Mouse (Mus musculus): Measurements from ENCODE around the gene Olfr1396. TPM values are rescaled to one million over a fixed set of nuclear protein-coding genes. Genes with fewer than 3 reads are reported as not detected.
"Not testable (repeated sequence)": the region's sequence is repeated elsewhere in the genome, so short reads cannot be mapped to it uniquely, and the experiment has no call there.

Olfr1396 gene
- polyA plus RNA-seq, 1 experiment from 2014 or later = not detected

GRCm38 (mm10) chr11:49081356-49081755, 33.3 kb downstream of the Olfr1396 start:
- Histone ChIP-seq H3K4me1 (replicated peaks) (peaks cover 53% of the 10 kb centered on the region), H3K27ac (replicated peaks) (peak overlapping the region; percentile 34; the same call in 1 of the 2 replicates), H3K9me3 (replicated peaks) (no peaks in the 10 kb centered on the region), H3K9ac (no peak overlapping the region), H3K27me3 (no peaks in the 10 kb centered on the region), H3K36me3 (replicated peaks) (no peaks in the 10 kb centered on the region), H3K4me2 (peak overlapping the region; percentile 50), H3K4me3 (replicated peaks) (no peak overlapping the region; the same call in 1 of the 2 replicates)
- ATAC-seq (ENCODE audit: insufficient read depth) = no peak
- 44% methylated on average over 4 of the region's 4 CpGs for WGBS (ENCODE audit: insufficient replicate concordance)

- Histone ChIP-seq H3K27ac (replicated peaks) (peak overlapping the region; percentile 39; the same call in 1 of the 2 replicates), H3K4me2 (no peak overlapping the region), H3K4me3 (replicated peaks) (no peak overlapping the region), H3K9ac (no peak overlapping the region), H3K9me3 (replicated peaks) (no peaks in the 10 kb centered on the region), H3K4me1 (replicated peaks) (peaks cover 47% of the 10 kb centered on the region), H3K36me3 (replicated peaks) (no peaks in the 10 kb centered on the region), H3K27me3 (no peaks in the 10 kb centered on the region)
- 32% methylated on average over 1 of the region's 1 CpGs for WGBS (ENCODE audit: insufficient replicate concordance)
- ATAC-seq (ENCODE audit: insufficient read depth) = no peak
Measured at GRCm38 (mm10) chr11:49080636-49081035, 34.0 kb downstream of the Olfr1396 start.

GRCm38 (mm10) chr11:49078719-49079118, 36.0 kb downstream of the Olfr1396 start:
- H3K4me1 ChIP-seq (replicated peaks) = peaks cover 28% of the 10 kb centered on the region
- H3K36me3 ChIP-seq (replicated peaks) = no peaks in the 10 kb centered on the region
- H3K27ac ChIP-seq (replicated peaks) = no peak overlapping the region
- no peaks in the 10 kb centered on the region for H3K9me3 ChIP-seq (replicated peaks)
- no peak for ATAC-seq (ENCODE audit: insufficient read depth)
- WGBS (ENCODE audit: insufficient replicate concordance) = 78% methylated on average over 3 of the region's 3 CpGs
- no peak overlapping the region for H3K9ac ChIP-seq
- H3K27me3 ChIP-seq = no peaks in the 10 kb centered on the region
- H3K4me3 ChIP-seq (replicated peaks) = no peak overlapping the region
- H3K4me2 ChIP-seq = no peak overlapping the region

GRCm38 (mm10) chr11:49077012-49077411, 37.7 kb downstream of the Olfr1396 start:
- no peak overlapping the region for H3K4me3 ChIP-seq (replicated peaks)
- no peaks in the 10 kb centered on the region for H3K36me3 ChIP-seq (replicated peaks)
- no peaks in the 10 kb centered on the region for H3K9me3 ChIP-seq (replicated peaks)
- no peaks in the 10 kb centered on the region for H3K27me3 ChIP-seq
- H3K4me1 ChIP-seq (replicated peaks) = peaks cover 16% of the 10 kb centered on the region
- no peak for ATAC-seq (ENCODE audit: insufficient read depth)
- H3K27ac ChIP-seq (replicated peaks) = no peak overlapping the region
- no peak overlapping the region for H3K9ac ChIP-seq
- WGBS (ENCODE audit: insufficient replicate concordance) = 42% methylated on average over 1 of the region's 1 CpGs
- H3K4me2 ChIP-seq = no peak overlapping the region

- not testable (repeated sequence) for H3K36me3 ChIP-seq (replicated peaks); H3K4me1 ChIP-seq (replicated peaks); H3K9me3 ChIP-seq (replicated peaks); ATAC-seq (ENCODE audit: insufficient read depth); H3K4me2 ChIP-seq; H3K9ac ChIP-seq; H3K4me3 ChIP-seq (replicated peaks); H3K27me3 ChIP-seq
- WGBS (ENCODE audit: insufficient replicate concordance) = 17% methylated on average over 6 of the region's 6 CpGs
- H3K27ac ChIP-seq (replicated peaks) = peak within 1 kb of the TSS; percentile 64; the same call in 1 of the 2 replicates
Measured at GRCm38 (mm10) chr11:49076001-49076757, 38.5 kb downstream of the Olfr1396 start, which contains the start of gene Ifi47. TSS of gene Ifi47 (plus strand) at chr11:49076587.

- 23% methylated on average over 1 of the region's 1 CpGs for WGBS (ENCODE audit: insufficient replicate concordance)
Measured at GRCm38 (mm10) chr11:49068358-49068757, 46.3 kb downstream of the Olfr1396 start.

GRCm38 (mm10) chr11:49063713-49064469, 50.8 kb downstream of the Olfr1396 start, which contains the start of gene Tgtp2:
TSS of gene Tgtp2 (minus strand) at chr11:49064206.
- not testable (repeated sequence) for ATAC-seq (ENCODE audit: insufficient read depth); H3K9ac ChIP-seq; H3K9me3 ChIP-seq (replicated peaks); H3K4me3 ChIP-seq (replicated peaks); H3K27ac ChIP-seq (replicated peaks); H3K4me1 ChIP-seq (replicated peaks); H3K4me2 ChIP-seq; H3K27me3 ChIP-seq; H3K36me3 ChIP-seq (replicated peaks)
- WGBS (ENCODE audit: insufficient replicate concordance) = 34% methylated on average over 5 of the region's 5 CpGs

More at GRCm38 (mm10) chr11:49068358-49068757, 46.3 kb downstream of the Olfr1396 start:
- Histone ChIP-seq H3K9me3 (replicated peaks) (no peaks in the 10 kb centered on the region), H3K4me1 (replicated peaks) (no peaks in the 10 kb centered on the region), H3K4me3 (replicated peaks) (no peak overlapping the region), H3K9ac (no peak overlapping the region), H3K36me3 (replicated peaks) (no peaks in the 10 kb centered on the region), H3K4me2 (no peak overlapping the region), H3K27ac (replicated peaks) (no peak overlapping the region), H3K27me3 (no peaks in the 10 kb centered on the region)
- no peak for ATAC-seq (ENCODE audit: insufficient read depth)

GRCm38 (mm10) chr11:49061865-49062264, 52.8 kb downstream of the Olfr1396 start:
- 31% methylated on average over 2 of the region's 2 CpGs for WGBS (ENCODE audit: insufficient replicate concordance)
- not testable (repeated sequence) for ATAC-seq (ENCODE audit: insufficient read depth); H3K4me1 ChIP-seq (replicated peaks); H3K27ac ChIP-seq (replicated peaks); H3K27me3 ChIP-seq; H3K36me3 ChIP-seq (replicated peaks); H3K4me2 ChIP-seq; H3K4me3 ChIP-seq (replicated peaks); H3K9ac ChIP-seq; H3K9me3 ChIP-seq (replicated peaks)

- not testable (repeated sequence) for H3K9me3 ChIP-seq (replicated peaks); H3K9ac ChIP-seq; H3K27me3 ChIP-seq; H3K4me1 ChIP-seq (replicated peaks); H3K4me3 ChIP-seq (replicated peaks); ATAC-seq (ENCODE audit: insufficient read depth); H3K36me3 ChIP-seq (replicated peaks); H3K4me2 ChIP-seq; H3K27ac ChIP-seq (replicated peaks)
- WGBS (ENCODE audit: insufficient replicate concordance) = 20% methylated on average over 2 of the region's 3 CpGs
Measured at GRCm38 (mm10) chr11:49060061-49060460, 54.6 kb downstream of the Olfr1396 start.
